Mouse (Mus musculus) hindbrain, embryonic 11.5 days (tissue): ENCODE data around the gene Efcab2. TPM values are rescaled to one million over a fixed set of nuclear protein-coding genes. Genes with fewer than 3 reads are reported as not detected.

Experiments used
- ATAC-seq: fragments of 200-750 bp; cut with Nextera tagmentation; 2 replicates; pipeline ENCODE4 v1.8.0; 2017; ENCODE audit warnings: mild to moderate bottlenecking, moderate TSS enrichment, moderate library complexity; ENCODE audit not compliant: low FRiP score
- DNase-seq: peaks from one replicate; pipeline ENCODE4 v3.0.0-alpha.2; 2015; ENCODE audit warnings: low spot score
- H3K27ac ChIP-seq: fragments of 300-500 bp; sonication (generic); 2 replicates; pipeline ENCODE4 v1.5.1; 2014; ENCODE audit warnings: mild to moderate bottlenecking, low read depth, low read length
- H3K27me3 ChIP-seq: fragments of 300-500 bp; sonication (generic); 2 replicates; pipeline ENCODE4 v1.6.1; 2014; ENCODE audit warnings: mild to moderate bottlenecking, low read length, moderate library complexity, mixed read lengths; ENCODE audit not compliant: control insufficient read depth, insufficient read depth
- H3K36me3 ChIP-seq: fragments of 300-500 bp; sonication (generic); 2 replicates; pipeline ENCODE4 v1.6.1; 2014; ENCODE audit warnings: mild to moderate bottlenecking, low read length, moderate library complexity, mixed read lengths; ENCODE audit not compliant: control insufficient read depth, insufficient read depth
- H3K4me1 ChIP-seq: fragments of 300-500 bp; sonication (generic); replicated peaks from 2 replicates; pipeline ENCODE4 v1.6.1; 2014; ENCODE audit warnings: low read length, mixed read lengths; ENCODE audit not compliant: control insufficient read depth, insufficient read depth
- H3K4me2 ChIP-seq: fragments of 300-500 bp; sonication (generic); replicated peaks from 2 replicates; pipeline ENCODE4 v1.6.1; 2014; ENCODE audit warnings: mild to moderate bottlenecking, low read depth, low read length
- H3K4me3 ChIP-seq: fragments of 300-500 bp; sonication (generic); 2 replicates; pipeline ENCODE4 v1.5.1; 2014; ENCODE audit warnings: low read depth, low read length
- H3K9ac ChIP-seq: fragments of 300-500 bp; sonication (generic); 2 replicates; pipeline ENCODE4 v1.6.1; 2014; ENCODE audit warnings: low read depth, low read length
- H3K9me3 ChIP-seq: fragments of 300-500 bp; sonication (generic); 2 replicates; pipeline ENCODE4 v1.6.1; 2016; ENCODE audit warnings: low read length; ENCODE audit not compliant: control insufficient read depth
- WGBS: fragments of 180-500 bp; shearing (Covaris S2); extraction: QIAGEN DNeasy Blood & Tissue Kit; methylation state at CpG from one replicate; pipeline ENCODE4 v1.1.7; 2014; 5-methylcytosine and 5-hydroxymethylcytosine counted together
- polyA plus RNA-seq: library from polyadenylated mRNA; unstranded; fragments of >200 nt; fragmentation: Nextera tagmentation; extraction: Ambion mirVana; gene quantifications from 2 replicates; pipeline ENCODE4 v1.2.1, GENCODE M21; 2014

Efcab2 gene
- 8.3 and 8.7 TPM in 2 replicates for polyA plus RNA-seq

GRCm38 (mm10) chr1:178405951-178406711, at the start of gene Efcab2:
Efcab2 (plus strand) TSS chr1:178406085.
- Histone ChIP-seq H3K4me3 (peak within 1 kb of the TSS; percentile 72), H3K4me2 (peak within 1 kb of the TSS; percentile 71), H3K9me3 (no peaks in the 10 kb centered on the region), H3K27ac (peak within 1 kb of the TSS; percentile 100), H3K9ac (peak within 1 kb of the TSS; percentile 98), H3K36me3 (no peaks in the 10 kb centered on the region), H3K4me1 (no peaks in the 10 kb centered on the region), H3K27me3 (no peaks in the 10 kb centered on the region)
- ATAC-seq (peak; percentile 97), DNase-seq (peak; percentile 92)
- 0% methylated on average over 60 of the region's 70 CpGs for WGBS

DNA sequence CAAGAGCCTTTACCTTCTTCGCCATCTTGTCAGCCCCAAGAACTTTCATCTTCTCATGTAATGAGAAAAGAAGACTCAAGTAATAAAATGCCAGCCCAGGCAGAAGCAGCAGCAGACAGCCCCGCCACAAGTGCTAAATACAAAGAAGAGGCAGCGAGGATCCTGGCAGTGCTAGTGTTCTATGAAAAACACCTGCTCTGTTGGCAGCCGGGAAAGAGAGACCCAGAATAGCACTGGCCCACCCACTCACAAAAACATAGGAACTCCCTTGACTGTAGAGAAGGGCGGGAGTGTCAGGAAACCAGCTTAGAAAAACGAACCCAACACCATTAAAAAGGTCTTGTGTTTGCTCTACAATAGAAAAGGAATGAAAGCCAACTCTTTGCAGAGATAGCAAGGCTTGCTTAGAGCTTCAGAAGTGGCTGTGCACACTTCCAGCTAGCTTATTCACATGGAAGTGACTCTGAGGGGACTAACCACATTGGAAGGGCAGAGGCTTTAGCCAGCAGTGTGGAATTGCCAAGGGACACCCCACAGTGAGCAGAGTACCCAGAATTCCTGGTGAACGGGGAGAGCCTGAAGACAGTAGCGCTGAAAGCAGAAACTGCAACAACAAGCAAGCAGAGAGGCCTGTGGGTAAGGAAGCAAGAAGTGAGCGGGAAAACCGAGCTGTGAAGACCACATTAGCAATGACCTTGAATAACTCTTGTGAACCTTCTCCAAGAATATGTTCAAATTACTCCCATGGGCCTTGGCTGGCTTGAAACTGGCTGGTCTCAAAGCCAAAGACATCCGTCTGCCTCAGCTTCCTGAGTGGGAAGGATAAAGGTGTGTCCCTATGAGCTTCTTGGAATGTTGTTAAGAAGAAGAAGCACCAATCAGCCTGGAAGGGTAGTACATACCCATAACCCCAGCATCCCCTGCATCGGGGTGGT, 47.8 kb upstream of the Efcab2 start:
- Histone ChIP-seq H3K4me2 (no peak overlapping the region), H3K9me3 (no peaks in the 10 kb centered on the region), H3K36me3 (no peaks in the 10 kb centered on the region), H3K4me1 (no peaks in the 10 kb centered on the region), H3K27ac (no peak overlapping the region), H3K4me3 (no peak overlapping the region), H3K27me3 (no peaks in the 10 kb centered on the region), H3K9ac (no peak overlapping the region)
- DNase-seq = no peak
- no peak for ATAC-seq
- WGBS = 76% methylated on average over 12 of the region's 12 CpGs

- WGBS = 91% methylated on average over 11 of the region's 11 CpGs
- no peak for ATAC-seq
- no peak overlapping the region for H3K4me2 ChIP-seq
Measured at GRCm38 (mm10) chr1:178360264-178360663, 45.6 kb upstream of the Efcab2 start.

GRCm38 (mm10) chr1:178360702-178361101, 45.2 kb upstream of the Efcab2 start:
- ATAC-seq (no peak), DNase-seq (no peak)
- WGBS = 66% methylated on average over 2 of the region's 2 CpGs
- no peaks in the 10 kb centered on the region for H3K4me1 ChIP-seq
- no peak overlapping the region for H3K27ac ChIP-seq
- H3K36me3 ChIP-seq = no peaks in the 10 kb centered on the region
- H3K4me3 ChIP-seq = no peak overlapping the region
- no peak overlapping the region for H3K4me2 ChIP-seq
- no peaks in the 10 kb centered on the region for H3K9me3 ChIP-seq
- H3K9ac ChIP-seq = no peak overlapping the region
- no peaks in the 10 kb centered on the region for H3K27me3 ChIP-seq

More at GRCm38 (mm10) chr1:178360264-178360663, 45.6 kb upstream of the Efcab2 start:
- no peak overlapping the region for H3K27ac ChIP-seq
- H3K4me1 ChIP-seq = no peaks in the 10 kb centered on the region
- no peaks in the 10 kb centered on the region for H3K27me3 ChIP-seq
- H3K9me3 ChIP-seq = no peaks in the 10 kb centered on the region
- H3K9ac ChIP-seq = no peak overlapping the region
- no peaks in the 10 kb centered on the region for H3K36me3 ChIP-seq
- H3K4me3 ChIP-seq = no peak overlapping the region
- DNase-seq = no peak

GRCm38 (mm10) chr1:178365171-178365570, 40.7 kb upstream of the Efcab2 start:
- no peak overlapping the region for H3K27ac ChIP-seq
- 86% methylated on average over 6 of the region's 6 CpGs for WGBS

GRCm38 (mm10) chr1:178368121-178368520, 37.8 kb upstream of the Efcab2 start:
- H3K4me3 ChIP-seq = no peak overlapping the region
- ATAC-seq (no peak), DNase-seq (no peak)
- H3K9me3 ChIP-seq = no peaks in the 10 kb centered on the region
- no peak overlapping the region for H3K4me2 ChIP-seq
- no peaks in the 10 kb centered on the region for H3K36me3 ChIP-seq
- WGBS = 75% methylated on average over 6 of the region's 6 CpGs
- H3K9ac ChIP-seq = no peak overlapping the region
- no peaks in the 10 kb centered on the region for H3K27me3 ChIP-seq
- 0 out of 2 replicates have a peak, but pooled peaks cover 2% of the 10 kb centered on the region for H3K4me1 ChIP-seq
- H3K27ac ChIP-seq = no peak overlapping the region

More at GRCm38 (mm10) chr1:178365171-178365570, 40.7 kb upstream of the Efcab2 start:
- no peaks in the 10 kb centered on the region for H3K27me3 ChIP-seq
- H3K4me2 ChIP-seq = no peak overlapping the region
- ATAC-seq (no peak), DNase-seq (no peak)
- no peaks in the 10 kb centered on the region for H3K36me3 ChIP-seq
- H3K9ac ChIP-seq = no peak overlapping the region
- H3K4me1 ChIP-seq = 0 out of 2 replicates have a peak, but pooled peaks cover 2% of the 10 kb centered on the region
- H3K9me3 ChIP-seq = no peaks in the 10 kb centered on the region
- H3K4me3 ChIP-seq = no peak overlapping the region

DNA sequence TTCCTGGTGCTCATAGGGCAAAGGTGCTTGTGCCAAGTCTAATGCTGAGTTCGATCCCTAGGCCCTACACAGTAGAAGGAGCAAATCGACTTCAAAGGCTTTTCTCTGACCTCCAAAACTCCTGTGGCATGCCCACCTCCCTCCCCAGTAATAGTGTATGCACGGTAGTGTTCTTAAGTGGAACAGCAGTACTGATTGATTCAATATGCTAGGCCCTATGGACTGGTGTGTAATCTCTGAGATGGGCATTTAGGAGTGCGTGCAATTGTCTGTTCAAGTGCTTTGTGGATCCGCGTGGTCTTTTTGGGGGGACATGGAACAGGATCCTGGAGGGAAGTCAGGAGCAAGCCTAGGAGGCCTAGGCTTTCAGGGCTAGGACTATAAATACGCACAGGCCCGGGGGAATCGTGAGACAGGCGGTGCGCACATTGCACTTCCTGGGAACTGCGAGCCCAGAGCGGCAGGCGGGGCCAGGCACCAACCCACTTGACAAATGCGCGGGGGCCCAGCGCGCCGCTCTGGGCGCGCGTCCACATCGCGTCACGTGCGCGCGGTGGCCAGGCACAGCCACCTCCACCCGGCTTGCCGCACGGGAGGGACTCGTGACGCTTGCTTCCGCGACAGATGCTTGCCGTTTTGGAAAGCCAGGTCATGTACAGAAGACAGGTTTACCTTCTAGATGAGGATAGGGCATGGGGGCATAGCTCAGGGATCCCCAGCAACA, 37.2 kb upstream of the Efcab2 start:
- H3K36me3 ChIP-seq = no peaks in the 10 kb centered on the region
- H3K4me3 ChIP-seq = peak overlapping the region; percentile 34
- no peaks in the 10 kb centered on the region for H3K27me3 ChIP-seq
- peak overlapping the region; percentile 62 for H3K9ac ChIP-seq
- H3K27ac ChIP-seq = peak overlapping the region; percentile 44; the same call in 1 of the 2 replicates
- 3% methylated on average over 36 of the region's 36 CpGs for WGBS
- peak; percentile 96 for ATAC-seq
- 0 out of 2 replicates have a peak, but pooled peaks cover 2% of the 10 kb centered on the region for H3K4me1 ChIP-seq
- H3K4me2 ChIP-seq = peak overlapping the region; percentile 63
- peak; percentile 88 for DNase-seq
- no peaks in the 10 kb centered on the region for H3K9me3 ChIP-seq

GRCm38 (mm10) chr1:178369272-178369651, 36.6 kb upstream of the Efcab2 start:
- H3K27ac ChIP-seq = no peak overlapping the region; the same call in 1 of the 2 replicates
- ATAC-seq = peak; percentile 83

More at GRCm38 (mm10) chr1:178369272-178369651, 36.6 kb upstream of the Efcab2 start:
- WGBS = 5% methylated on average over 11 of the region's 11 CpGs
- H3K27me3 ChIP-seq = no peaks in the 10 kb centered on the region
- peak; percentile 53 for DNase-seq
- H3K9ac ChIP-seq = peak overlapping the region; percentile 62
- H3K9me3 ChIP-seq = no peaks in the 10 kb centered on the region
- peak overlapping the region; percentile 34 for H3K4me3 ChIP-seq
- no peaks in the 10 kb centered on the region for H3K36me3 ChIP-seq
- H3K4me2 ChIP-seq = peak overlapping the region; percentile 63
- H3K4me1 ChIP-seq = 0 out of 2 replicates have a peak, but pooled peaks cover 2% of the 10 kb centered on the region
